Mouse (Mus musculus) cerebellum, postnatal 10 days (tissue): ENCODE data around the gene Mink1.

ENCODE experiments used
- DNase-seq, 2 experiments: peaks; one replicate each; pipeline ENCODE4 v3.0.0; 2021; ENCODE audit warnings: mixed read lengths in 2 of 2

Mink1 gene

GRCm38 (mm10) chr11:70654923-70655570 is 92.4 kb downstream of the Mink1 start:
- DNase-seq: peak; percentile 92 to 95

- DNase-seq: peak; percentile 64 to 67
Observed at GRCm38 (mm10) chr11:70655571-70656455, 93.1 kb downstream of the Mink1 start.

- DNase-seq: peak; percentile 72 to 74
Observed at GRCm38 (mm10) chr11:70656456-70656927, 93.8 kb downstream of the Mink1 start.

- DNase-seq: peak; percentile 53 to 55
Observed at GRCm38 (mm10) chr11:70656964-70657363, 94.3 kb downstream of the Mink1 start, which contains the start of gene Eno3. TSS of gene Eno3 (plus strand) at chr11:70657202.

- DNase-seq: no peak
Observed at GRCm38 (mm10) chr11:70657573-70657972, 94.9 kb downstream of the Mink1 start.

- DNase-seq: no peak
Observed at GRCm38 (mm10) chr11:70657991-70658390, 95.3 kb downstream of the Mink1 start.

GRCm38 (mm10) chr11:70658521-70658920 is 95.8 kb downstream of the Mink1 start:
- DNase-seq: no peak

- DNase-seq: no peak
Observed at GRCm38 (mm10) chr11:70658942-70659341, 96.3 kb downstream of the Mink1 start.

GRCm38 (mm10) chr11:70660571-70660970 is 97.9 kb downstream of the Mink1 start:
- DNase-seq: no peak

- DNase-seq: no peak
Observed at GRCm38 (mm10) chr11:70663101-70663500, 100.4 kb downstream of the Mink1 start.

- no peak for DNase-seq
Observed at GRCm38 (mm10) chr11:70663957-70664356, 101.3 kb downstream of the Mink1 start.
